Mouse (Mus musculus) brain, embryonic 18.5 days (tissue): ENCODE results near the gene Wdr59.

ENCODE experiments used
- DNase-seq: peaks from one replicate; pipeline ENCODE4 v3.0.0-alpha.2; 2012; ENCODE audit warnings: low read depth, low spot score

The Wdr59 gene

GRCm38 (mm10) chr8:111492508-111492907, 29.4 kb downstream of the Wdr59 start:
- DNase-seq: no peak

GRCm38 (mm10) chr8:111491191-111491590, 30.7 kb downstream of the Wdr59 start:
- no peak for DNase-seq

- no peak for DNase-seq
Measured at GRCm38 (mm10) chr8:111490034-111490591, 31.8 kb downstream of the Wdr59 start.

GRCm38 (mm10) chr8:111480691-111481090, 41.2 kb downstream of the Wdr59 start:
- no peak for DNase-seq

GRCm38 (mm10) chr8:111477761-111478465, 44.0 kb downstream of the Wdr59 start:
- DNase-seq: no peak

- DNase-seq: no peak
Measured at GRCm38 (mm10) chr8:111471526-111472081, 50.3 kb downstream of the Wdr59 start.

GRCm38 (mm10) chr8:111469013-111469412, 52.9 kb downstream of the Wdr59 start:
- DNase-seq: peak; percentile 51

GRCm38 (mm10) chr8:111465341-111465740, 56.6 kb downstream of the Wdr59 start:
- DNase-seq: no peak

- no peak for DNase-seq
Measured at GRCm38 (mm10) chr8:111464526-111464925, 57.4 kb downstream of the Wdr59 start.

- no peak for DNase-seq
Measured at GRCm38 (mm10) chr8:111449671-111450070, 72.2 kb downstream of the Wdr59 start.

- DNase-seq: no peak
Measured at GRCm38 (mm10) chr8:111445960-111446660, 75.8 kb downstream of the Wdr59 start.

- DNase-seq: no peak
Measured at GRCm38 (mm10) chr8:111445558-111445957, 76.3 kb downstream of the Wdr59 start.

- no peak for DNase-seq
Measured at GRCm38 (mm10) chr8:111444245-111444644, 77.6 kb downstream of the Wdr59 start.

GRCm38 (mm10) chr8:111439189-111439588, 82.7 kb downstream of the Wdr59 start:
- peak; percentile 63 for DNase-seq

GRCm38 (mm10) chr8:111435071-111435828, 86.6 kb downstream of the Wdr59 start:
- DNase-seq: no peak

- no peak for DNase-seq
Measured at GRCm38 (mm10) chr8:111424646-111425045, 97.2 kb downstream of the Wdr59 start.

GRCm38 (mm10) chr8:111424181-111424580, 97.7 kb downstream of the Wdr59 start:
- no peak for DNase-seq

GRCm38 (mm10) chr8:111422614-111423013, 99.3 kb downstream of the Wdr59 start:
- DNase-seq: no peak

GRCm38 (mm10) chr8:111419171-111419570, 102.7 kb downstream of the Wdr59 start:
- no peak for DNase-seq

GRCm38 (mm10) chr8:111418601-111419000, 103.3 kb downstream of the Wdr59 start:
- no peak for DNase-seq

- no peak for DNase-seq
Measured at GRCm38 (mm10) chr8:111417222-111417621, 104.7 kb downstream of the Wdr59 start.

GRCm38 (mm10) chr8:111403391-111403790, 118.5 kb downstream of the Wdr59 start:
- no peak for DNase-seq
